In genomic region chr4:49233032-49233406, GRCm38 (mm10) we compare ENCODE assay signal across 28 mouse cellular contexts.
DNase-seq lines count a peak whose midpoint lies in the region; ATAC-seq and TF ChIP-seq lines count a peak whose summit lies in the region.
"Had no signal": no experiment of that assay in that cellular context is flagged by ENCODE, and none has a peak within 500 bp of the region (broad histone marks: within the 10 kb centered on the region; RNA-seq: fewer than 3 reads in every experiment).

No protein-coding gene starts in this region.

- H3K36me3 ChIP-seq in forebrain, embryonic 14.5 days (ENCODE audit: control insufficient read depth, insufficient read depth, low read length): no peaks in the 10 kb centered on the region
- no peaks in the 10 kb centered on the region for H3K36me3 ChIP-seq in forebrain, postnatal 0 days (ENCODE audit: insufficient read depth)
- H3K36me3 ChIP-seq: embryonic facial prominence, embryonic 13.5 days; heart, embryonic 13.5 days; intestine, embryonic 15.5 days; limb, embryonic 12.5 days; liver, embryonic 15.5 days; lung, embryonic 15.5 days; neural tube, embryonic 13.5 days had no signal

- no peaks in the 10 kb centered on the region for H3K9me3 ChIP-seq in forebrain, embryonic 14.5 days (replicated peaks; ENCODE audit: control insufficient read depth, low read length)
- H3K9me3 ChIP-seq in forebrain, postnatal 0 days (ENCODE audit: low read length): no peaks in the 10 kb centered on the region
- H3K9me3 ChIP-seq: embryonic facial prominence, embryonic 13.5 days; heart, embryonic 13.5 days; intestine, embryonic 15.5 days; limb, embryonic 12.5 days; liver, embryonic 15.5 days; lung, embryonic 15.5 days; neural tube, embryonic 13.5 days had no signal

- H3K4me1 ChIP-seq in forebrain, embryonic 14.5 days (ENCODE audit: control insufficient read depth, insufficient read depth, low read length): 0 out of 2 replicates have a peak, but pooled peaks cover 3% of the 10 kb centered on the region
- 0 out of 2 replicates have a peak, but pooled peaks cover 4% of the 10 kb centered on the region for H3K4me1 ChIP-seq in forebrain, postnatal 0 days (ENCODE audit: insufficient read depth)
- H3K4me1 ChIP-seq: heart, embryonic 13.5 days; intestine, embryonic 15.5 days; limb, embryonic 12.5 days; liver, embryonic 15.5 days; lung, embryonic 15.5 days had no signal

- H3K27ac ChIP-seq in forebrain, embryonic 14.5 days (ENCODE audit: low read depth, low read length): no peak overlapping the region
- no peak overlapping the region for H3K27ac ChIP-seq in forebrain, postnatal 0 days (ENCODE audit: low read depth, low read length)
- H3K27ac ChIP-seq: embryonic facial prominence, embryonic 13.5 days; heart, embryonic 13.5 days; intestine, embryonic 15.5 days; layer of hippocampus, adult 2 months; left cerebral cortex, adult 2 months; limb, embryonic 12.5 days; liver, embryonic 15.5 days; lung, embryonic 15.5 days; neural tube, embryonic 13.5 days; stomach, postnatal 0 days had no signal

- ATAC-seq in forebrain, embryonic 14.5 days: no peak
- no peak for ATAC-seq in forebrain, postnatal 0 days
- ATAC-seq: CD4-positive, CD25-positive, alpha-beta regulatory T cell, adult 4 months; intestine, embryonic 15.5 days had no signal

- no peaks in the 10 kb centered on the region for H3K27me3 ChIP-seq in forebrain, embryonic 14.5 days (replicated peaks; ENCODE audit: control insufficient read depth, insufficient read depth, low read length)
- no peaks in the 10 kb centered on the region for H3K27me3 ChIP-seq in forebrain, postnatal 0 days (ENCODE audit: insufficient read depth, low read length)
- H3K27me3 ChIP-seq: embryonic facial prominence, embryonic 13.5 days; heart, embryonic 13.5 days; intestine, embryonic 15.5 days; limb, embryonic 12.5 days; liver, embryonic 15.5 days; lung, embryonic 15.5 days; neural tube, embryonic 13.5 days had no signal

- TF ChIP-seq CTCF in forebrain, postnatal 0 days (IDR thresholded peaks at IDR 0.05; ENCODE audit: low read depth): no peak

- no peak overlapping the region for H3K9ac ChIP-seq in forebrain, embryonic 14.5 days (ENCODE audit: low read length)
- H3K9ac ChIP-seq in forebrain, postnatal 0 days: no peak overlapping the region
- H3K9ac ChIP-seq: embryonic facial prominence, embryonic 13.5 days; heart, embryonic 13.5 days; intestine, embryonic 15.5 days; limb, embryonic 12.5 days; liver, embryonic 15.5 days; lung, embryonic 15.5 days; neural tube, embryonic 13.5 days had no signal

- H3K4me2 ChIP-seq in forebrain, embryonic 14.5 days (ENCODE audit: low read length): no peak overlapping the region
- no peak overlapping the region for H3K4me2 ChIP-seq in forebrain, postnatal 0 days (ENCODE audit: low read depth)
- H3K4me2 ChIP-seq: embryonic facial prominence, embryonic 13.5 days; heart, embryonic 13.5 days; intestine, embryonic 15.5 days; limb, embryonic 12.5 days; liver, embryonic 15.5 days; lung, embryonic 15.5 days; midbrain, embryonic 11.5 days; neural tube, embryonic 13.5 days had no signal

- H3K4me3 ChIP-seq in forebrain, embryonic 14.5 days (ENCODE audit: low read depth, low read length): no peak overlapping the region
- H3K4me3 ChIP-seq in forebrain, postnatal 0 days (ENCODE audit: low read depth, low read length): no peak overlapping the region
- H3K4me3 ChIP-seq: embryonic facial prominence, embryonic 13.5 days; heart, embryonic 13.5 days; intestine, embryonic 15.5 days; layer of hippocampus, adult 2 months; left cerebral cortex, adult 2 months; limb, embryonic 12.5 days; liver, embryonic 15.5 days; lung, embryonic 15.5 days; neural tube, embryonic 13.5 days had no signal

- DNase-seq in forebrain, embryonic 14.5 days (ENCODE audit: low spot score): peak; percentile 42
- no peak for DNase-seq in forebrain, postnatal 0 days
- DNase-seq in lung, postnatal 36 days: peak; percentile 8
- DNase-seq in lung, postnatal 10 days: no peak
- peak; percentile 13 for DNase-seq in embryo, embryonic 10.5 days (ENCODE audit: low spot score)
- DNase-seq in retina, postnatal 1 day: peak; percentile 66
- DNase-seq in right cerebral cortex, postnatal 25 days: no peak
- DNase-seq: adrenal gland, postnatal 25 days; cerebellum, adult 18-20 months; cerebellum, postnatal 10 days; heart, postnatal 10 days; kidney, adult 2 months; kidney, postnatal 36 days; right cerebral cortex, postnatal 4 days; thymus, adult 18-20 months; thymus, postnatal 25 days had no signal

- WGBS in forebrain, embryonic 14.5 days: 10% methylated on average over 3 of the region's 3 CpGs
- 18% methylated on average over 3 of the region's 3 CpGs for WGBS in forebrain, postnatal 0 days

Comparison
In these comparisons a context has a peak if more than half of its experiments do, and no peak if none do; other contexts are left out.
1. DNase-seq: peak in forebrain, embryonic 14.5 days (single experiment), lung, postnatal 36 days (single experiment), embryo, embryonic 10.5 days (single experiment) and retina, postnatal 1 day (single experiment); none in forebrain, postnatal 0 days (single experiment), lung, postnatal 10 days (single experiment) and right cerebral cortex, postnatal 25 days (single experiment).